Mouse (Mus musculus) forebrain, postnatal 0 days (tissue): ENCODE results near the gene Zfp644. TPM values are rescaled to one million over a fixed set of nuclear protein-coding genes. Genes with fewer than 3 reads are reported as not detected.

Source experiments
- ATAC-seq: fragments of 200-750 bp; cut with Nextera tagmentation; 2 replicates; pipeline ENCODE4 v1.8.0; 2017; ENCODE audit warnings: mild to moderate bottlenecking, moderate library complexity
- DNase-seq: peaks from one replicate; pipeline ENCODE4 v3.0.0-alpha.2; 2015
- H3K27ac ChIP-seq: fragments of 300-500 bp; sonication (generic); 2 replicates; pipeline ENCODE4 v1.5.1; 2014; ENCODE audit warnings: low read depth, mild to moderate bottlenecking, antibody characterized with exemption, low read length, moderate library complexity, mixed read lengths
- H3K27me3 ChIP-seq: fragments of 300-500 bp; sonication (generic); 2 replicates; pipeline ENCODE4 v1.6.1; 2014; ENCODE audit warnings: mild to moderate bottlenecking, low read length, mixed read lengths; ENCODE audit not compliant: insufficient read depth
- H3K36me3 ChIP-seq: fragments of 300-500 bp; sonication (generic); 2 replicates; pipeline ENCODE4 v1.6.1; 2014; ENCODE audit warnings: mild to moderate bottlenecking, moderate library complexity; ENCODE audit not compliant: insufficient read depth
- H3K4me1 ChIP-seq: fragments of 300-500 bp; sonication (generic); 2 replicates; pipeline ENCODE4 v1.6.1; 2014; ENCODE audit warnings: antibody characterized with exemption; ENCODE audit not compliant: insufficient read depth
- H3K4me2 ChIP-seq: fragments of 300-500 bp; sonication (generic); 2 replicates; pipeline ENCODE4 v1.6.1; 2014; ENCODE audit warnings: low read depth, mild to moderate bottlenecking, moderate library complexity
- H3K4me3 ChIP-seq: fragments of 300-500 bp; sonication (generic); 2 replicates; pipeline ENCODE4 v1.5.1; 2014; ENCODE audit warnings: low read depth, low read length, mixed read lengths
- H3K9ac ChIP-seq: fragments of 300-500 bp; sonication (generic); 2 replicates; pipeline ENCODE4 v1.6.1; 2014; ENCODE audit warnings: mild to moderate bottlenecking
- H3K9me3 ChIP-seq: fragments of 300-500 bp; sonication (generic); 2 replicates; pipeline ENCODE4 v1.6.1; 2016; ENCODE audit warnings: low read length
- CTCF ChIP-seq: sonication (generic); IDR thresholded peaks from 2 replicates; pipeline ENCODE4 v1.5.1; 2016; ENCODE audit warnings: antibody characterized with exemption, control low read depth, low read depth
- WGBS: fragments of 180-500 bp; shearing (Covaris S2); extraction: QIAGEN DNeasy Blood & Tissue Kit; methylation state at CpG from one replicate; pipeline ENCODE4 v1.1.7; 2014; 5-methylcytosine and 5-hydroxymethylcytosine counted together
- polyA plus RNA-seq: library from polyadenylated mRNA; unstranded; fragments of >200 nt; fragmentation: Nextera tagmentation; extraction: Ambion mirVana; gene quantifications from 2 replicates; pipeline ENCODE4 v1.2.1, GENCODE M21; 2015
- total RNA-seq: library from RNA; depleted of rRNA; stranded (reverse); fragments of >200 nt; gene quantifications from 2 replicates; pipeline ENCODE4 v1.2.3, GENCODE M21; 2014; rRNA removed

The Zfp644 gene
- total RNA-seq (114 and 132 TPM in 2 replicates), polyA plus RNA-seq (57.1 and 70.8 TPM in 2 replicates)

- Histone ChIP-seq H3K4me3 (peak within 1 kb of the TSS; percentile 91), H3K9me3 (no peaks in the 10 kb centered on the region), H3K36me3 (no peaks in the 10 kb centered on the region), H3K9ac (peak within 1 kb of the TSS; percentile 97), H3K4me2 (peak within 1 kb of the TSS; percentile 56), H3K4me1 (peaks cover 13% of the 10 kb centered on the region; the same call in 1 of the 2 replicates), H3K27ac (peak within 1 kb of the TSS; percentile 98), H3K27me3 (no peaks in the 10 kb centered on the region)
- ATAC-seq (peak; percentile 98), DNase-seq (peak; percentile 95)
- 2% methylated on average over 64 of the region's 71 CpGs for WGBS
- TF ChIP-seq CTCF = no peak; the same call in 1 of the 2 replicates
Measured at GRCm38 (mm10) chr5:106696396-106697337, at the start of gene Zfp644. Zfp644 (minus strand) TSS chr5:106697287.

DNA sequence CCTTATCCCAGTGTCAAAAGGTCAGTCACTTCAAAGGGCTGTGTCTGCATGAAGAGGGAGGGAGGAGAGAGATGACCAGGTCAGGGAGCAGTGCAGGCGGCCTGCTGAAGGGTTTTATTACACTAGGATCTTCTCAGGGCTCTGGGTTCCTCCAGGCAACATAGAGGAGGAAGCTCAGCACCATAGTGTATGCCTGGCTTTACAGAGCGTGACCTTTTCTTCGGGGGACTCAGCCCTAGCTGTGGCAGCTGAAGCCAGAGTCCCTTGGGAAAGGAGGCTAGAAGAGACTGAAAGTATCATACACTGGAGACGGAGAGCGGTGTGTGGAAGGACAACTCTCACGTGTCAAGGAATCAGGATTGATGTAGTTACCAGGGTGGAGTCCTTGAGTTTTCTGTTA lies 42.6 kb upstream of the Zfp644 start:
- no peak for TF ChIP-seq CTCF
- Histone ChIP-seq H3K4me3 (no peak overlapping the region), H3K27me3 (no peaks in the 10 kb centered on the region), H3K9me3 (no peaks in the 10 kb centered on the region), H3K9ac (no peak overlapping the region), H3K4me1 (no peaks in the 10 kb centered on the region), H3K27ac (no peak overlapping the region), H3K36me3 (no peaks in the 10 kb centered on the region), H3K4me2 (no peak overlapping the region)
- WGBS = 72% methylated on average over 6 of the region's 6 CpGs
- ATAC-seq = no peak
- DNase-seq = no peak

- 91% methylated on average over 3 of the region's 3 CpGs for WGBS
- Histone ChIP-seq H3K9me3 (no peaks in the 10 kb centered on the region), H3K4me3 (no peak overlapping the region), H3K4me1 (no peaks in the 10 kb centered on the region), H3K27ac (no peak overlapping the region), H3K9ac (no peak overlapping the region), H3K36me3 (no peaks in the 10 kb centered on the region), H3K27me3 (no peaks in the 10 kb centered on the region), H3K4me2 (no peak overlapping the region)
- ATAC-seq (no peak), DNase-seq (no peak)
- TF ChIP-seq CTCF = no peak
Measured at GRCm38 (mm10) chr5:106723487-106723886, 26.4 kb upstream of the Zfp644 start.

DNA sequence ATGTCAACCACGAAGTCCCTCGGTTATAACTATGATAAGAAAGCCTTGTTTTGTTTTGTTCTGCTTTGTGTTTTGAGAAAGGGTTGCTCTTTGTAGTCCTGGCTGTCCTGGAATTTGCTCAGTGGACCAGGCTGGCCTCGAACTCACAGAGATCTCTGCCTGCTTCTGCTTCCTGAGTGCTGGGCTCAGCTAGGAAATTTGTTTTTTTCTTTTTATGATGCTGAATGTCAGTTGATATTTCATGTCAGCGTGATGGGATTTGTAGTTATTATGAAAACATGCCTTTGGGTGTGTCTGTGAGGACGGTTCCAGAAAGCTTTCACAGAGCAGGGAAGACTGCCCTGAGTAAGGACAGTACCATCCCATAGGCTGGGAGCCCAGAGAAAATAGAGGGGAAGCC lies 25.7 kb upstream of the Zfp644 start:
- no peaks in the 10 kb centered on the region for H3K36me3 ChIP-seq
- no peak overlapping the region for H3K27ac ChIP-seq
- no peaks in the 10 kb centered on the region for H3K27me3 ChIP-seq
- no peak for TF ChIP-seq CTCF
- no peaks in the 10 kb centered on the region for H3K4me1 ChIP-seq
- no peaks in the 10 kb centered on the region for H3K9me3 ChIP-seq
- H3K4me2 ChIP-seq = no peak overlapping the region
- DNase-seq (no peak), ATAC-seq (no peak)
- H3K9ac ChIP-seq = no peak overlapping the region
- whole genome bisulfite sequencing = 85% methylated on average over 5 of the region's 5 CpGs
- no peak overlapping the region for H3K4me3 ChIP-seq

GRCm38 (mm10) chr5:106711870-106712277 lies 14.8 kb upstream of the Zfp644 start:
- peak; percentile 72 for DNase-seq
- 11% methylated on average over 3 of the region's 3 CpGs for WGBS
- peak; percentile 88 for ATAC-seq
- Histone ChIP-seq H3K27me3 (no peaks in the 10 kb centered on the region), H3K27ac (peak overlapping the region; percentile 85), H3K4me3 (no peak overlapping the region), H3K4me1 (peaks cover 11% of the 10 kb centered on the region; the same call in 1 of the 2 replicates), H3K4me2 (no peak overlapping the region), H3K9me3 (no peaks in the 10 kb centered on the region), H3K36me3 (no peaks in the 10 kb centered on the region), H3K9ac (peak overlapping the region; percentile 22; the same call in 1 of the 2 replicates)
- TF ChIP-seq CTCF = no peak

DNA sequence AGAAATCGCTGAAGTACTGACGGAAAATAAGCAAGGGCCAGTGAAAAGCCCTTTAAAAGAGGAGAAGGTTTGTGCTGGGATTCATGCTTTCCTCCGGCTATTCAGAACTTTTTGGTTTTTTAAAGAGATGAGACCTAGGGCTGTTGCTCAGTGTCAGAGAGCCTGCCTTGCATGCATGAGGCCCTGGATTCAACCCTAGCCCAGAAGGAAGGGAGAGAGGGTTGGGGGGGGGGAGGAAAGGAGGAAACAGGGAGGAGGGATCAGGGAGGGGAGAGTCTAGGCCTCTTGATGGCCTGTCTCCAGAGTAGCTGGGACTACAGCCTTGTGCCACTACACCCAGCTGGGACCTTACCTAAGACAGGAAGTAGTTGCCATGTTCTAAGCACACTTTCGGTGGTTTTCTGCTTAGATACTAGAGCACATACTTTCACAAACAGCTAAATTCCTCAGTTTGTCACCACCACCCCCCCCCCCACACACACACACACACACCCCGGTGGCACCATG lies 14.2 kb upstream of the Zfp644 start:
- no peaks in the 10 kb centered on the region for H3K27me3 ChIP-seq
- peak overlapping the region; percentile 85 for H3K27ac ChIP-seq
- ATAC-seq (no peak), DNase-seq (peak; percentile 4)
- no peaks in the 10 kb centered on the region for H3K36me3 ChIP-seq
- H3K9ac ChIP-seq = peak overlapping the region; percentile 22; the same call in 1 of the 2 replicates
- TF ChIP-seq CTCF = no peak
- peaks cover 11% of the 10 kb centered on the region; the same call in 1 of the 2 replicates for H3K4me1 ChIP-seq
- H3K9me3 ChIP-seq = no peaks in the 10 kb centered on the region
- WGBS = 63% methylated on average over 5 of the region's 5 CpGs
- H3K4me2 ChIP-seq = no peak overlapping the region
- no peak overlapping the region for H3K4me3 ChIP-seq

- H3K4me2 ChIP-seq = no peak overlapping the region
- 81% methylated on average over 12 of the region's 12 CpGs for WGBS
- H3K9me3 ChIP-seq = no peaks in the 10 kb centered on the region
- H3K4me3 ChIP-seq = no peak overlapping the region
- DNase-seq = no peak
- H3K27ac ChIP-seq = no peak overlapping the region
- TF ChIP-seq CTCF = no peak
- no peak for ATAC-seq
- H3K27me3 ChIP-seq = no peaks in the 10 kb centered on the region
- H3K36me3 ChIP-seq = no peaks in the 10 kb centered on the region
- peaks cover 11% of the 10 kb centered on the region; the same call in 1 of the 2 replicates for H3K4me1 ChIP-seq
- H3K9ac ChIP-seq = no peak overlapping the region
Measured at GRCm38 (mm10) chr5:106710611-106711010, 13.5 kb upstream of the Zfp644 start.
